Mouse (Mus musculus): ENCODE results near the gene Sapcd1.
"Not testable (repeated sequence)": the region's sequence is repeated elsewhere in the genome, so short reads cannot be mapped to it uniquely, and the experiment has no call there.

The Sapcd1 gene

GRCm38 (mm10) chr17:35052271-35052798, 24.5 kb upstream of the Sapcd1 start:
- no peak for DNase-seq (ENCODE audit: low read depth, low spot score)

- DNase-seq (ENCODE audit: low read depth, low spot score), result no peak
Observed at GRCm38 (mm10) chr17:35051156-35052086, 23.6 kb upstream of the Sapcd1 start.

- DNase-seq (ENCODE audit: low read depth, low spot score), result no peak
Observed at GRCm38 (mm10) chr17:35050126-35050750, 22.4 kb upstream of the Sapcd1 start.

- DNase-seq (ENCODE audit: low read depth, low spot score), result no peak
Observed at GRCm38 (mm10) chr17:35049561-35050016, 21.8 kb upstream of the Sapcd1 start, which contains the start of gene Clic1. TSS of gene Clic1 (plus strand) at chr17:35049966.

GRCm38 (mm10) chr17:35048932-35049440, 21.2 kb upstream of the Sapcd1 start:
- DNase-seq (ENCODE audit: low read depth, low spot score), result no peak

GRCm38 (mm10) chr17:35048149-35048931, 20.5 kb upstream of the Sapcd1 start:
- DNase-seq (ENCODE audit: low read depth, low spot score), result no peak

GRCm38 (mm10) chr17:35047688-35048087, 19.9 kb upstream of the Sapcd1 start:
- no peak for DNase-seq (ENCODE audit: low read depth, low spot score)

- DNase-seq (ENCODE audit: low read depth, low spot score), result peak; percentile 85
Observed at GRCm38 (mm10) chr17:35046681-35047455, 19.1 kb upstream of the Sapcd1 start, which contains the start of gene Msh5. TSS of gene Msh5 (minus strand) at chr17:35046745.

GRCm38 (mm10) chr17:35045807-35046680, 18.2 kb upstream of the Sapcd1 start:
- DNase-seq (ENCODE audit: low read depth, low spot score), result no peak

GRCm38 (mm10) chr17:35044904-35045806, 17.3 kb upstream of the Sapcd1 start:
- DNase-seq (ENCODE audit: low read depth, low spot score), result no peak

- DNase-seq (ENCODE audit: low read depth, low spot score), result no peak
Observed at GRCm38 (mm10) chr17:35043794-35044193, 16.0 kb upstream of the Sapcd1 start.

- no peak for DNase-seq (ENCODE audit: low read depth, low spot score)
Observed at GRCm38 (mm10) chr17:35039121-35039873, 11.5 kb upstream of the Sapcd1 start.

GRCm38 (mm10) chr17:35034896-35035295, 7.1 kb upstream of the Sapcd1 start:
- DNase-seq (ENCODE audit: low read depth, low spot score), result no peak

- not testable (repeated sequence) for DNase-seq (ENCODE audit: low read depth, low spot score)
Observed at GRCm38 (mm10) chr17:35033703-35034102, 5.9 kb upstream of the Sapcd1 start.

- no peak for DNase-seq (ENCODE audit: low read depth, low spot score)
Observed at GRCm38 (mm10) chr17:35032323-35032870, 4.6 kb upstream of the Sapcd1 start.

- no peak for DNase-seq (ENCODE audit: low read depth, low spot score)
Observed at GRCm38 (mm10) chr17:35031880-35032279, 4.1 kb upstream of the Sapcd1 start.

GRCm38 (mm10) chr17:35031272-35031671, 3.5 kb upstream of the Sapcd1 start:
- DNase-seq (ENCODE audit: low read depth, low spot score), result no peak
